Mouse (Mus musculus): Measurements from ENCODE around the gene Plcl1.

Gene Plcl1

GRCm38 (mm10) chr1:55405272-55406022 is at the start of gene Plcl1:
Gene Plcl1, plus strand, starts transcription at chr1:55405921.
- peak; percentile 99 for DNase-seq (ENCODE audit: extremely low read depth, insufficient read length, low spot score)

GRCm38 (mm10) chr1:55362634-55363033 is 43.1 kb upstream of the Plcl1 start:
- no peak for DNase-seq (ENCODE audit: extremely low read depth, insufficient read length, low spot score)

DNA sequence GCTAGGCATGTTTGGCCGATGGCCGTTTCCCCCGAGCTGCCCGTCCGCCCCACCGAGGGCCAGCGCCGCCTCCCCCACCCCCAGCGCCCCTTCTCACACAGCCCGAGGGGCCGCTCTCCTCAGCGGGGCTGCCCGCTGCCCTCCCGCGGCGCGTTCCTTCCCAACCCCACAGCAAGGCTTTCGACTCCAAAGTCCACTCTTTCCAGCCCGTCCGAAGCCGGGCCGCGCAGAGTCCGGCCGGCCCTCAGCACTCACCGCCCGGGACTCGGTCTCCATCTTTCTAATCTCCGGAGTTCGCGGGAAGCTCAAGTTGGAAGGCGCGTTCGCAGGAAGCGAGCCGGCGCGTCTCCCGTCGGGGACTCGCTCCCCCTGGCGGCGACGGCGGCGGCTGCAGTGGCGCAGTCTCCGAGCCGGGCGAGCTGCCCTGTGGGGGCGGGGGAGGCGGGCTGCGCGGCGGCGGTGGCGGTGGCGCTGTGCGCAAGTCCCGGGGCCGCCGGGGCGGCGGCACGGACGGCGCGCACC is 42.6 kb upstream of the Plcl1 start, which contains the start of gene Boll:
Gene Boll, minus strand, starts transcription at position 426 of the 522 bp plus-strand sequence.
- no peak for DNase-seq (ENCODE audit: extremely low read depth, insufficient read length, low spot score)

DNA sequence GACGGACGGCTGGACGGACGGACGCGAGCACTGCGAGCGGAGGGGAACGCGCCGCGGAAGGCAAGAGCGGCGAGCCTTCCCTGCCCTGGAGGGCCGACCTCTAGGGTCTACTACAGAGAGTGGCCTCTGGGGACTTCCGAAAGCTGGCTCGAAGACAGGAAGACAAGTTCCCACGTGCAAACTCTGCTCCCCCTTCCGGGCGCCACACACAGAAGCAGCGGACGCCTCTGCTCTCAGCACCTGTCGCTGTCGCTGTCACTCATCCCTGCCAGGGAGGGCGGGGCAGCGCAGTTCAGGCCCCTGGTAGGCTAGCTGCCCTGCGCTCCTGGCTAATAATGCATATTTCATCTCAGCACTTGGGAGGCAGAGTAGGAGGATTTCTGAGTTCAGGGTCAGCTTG is 42.1 kb upstream of the Plcl1 start:
- no peak for DNase-seq (ENCODE audit: extremely low read depth, insufficient read length, low spot score)

DNA sequence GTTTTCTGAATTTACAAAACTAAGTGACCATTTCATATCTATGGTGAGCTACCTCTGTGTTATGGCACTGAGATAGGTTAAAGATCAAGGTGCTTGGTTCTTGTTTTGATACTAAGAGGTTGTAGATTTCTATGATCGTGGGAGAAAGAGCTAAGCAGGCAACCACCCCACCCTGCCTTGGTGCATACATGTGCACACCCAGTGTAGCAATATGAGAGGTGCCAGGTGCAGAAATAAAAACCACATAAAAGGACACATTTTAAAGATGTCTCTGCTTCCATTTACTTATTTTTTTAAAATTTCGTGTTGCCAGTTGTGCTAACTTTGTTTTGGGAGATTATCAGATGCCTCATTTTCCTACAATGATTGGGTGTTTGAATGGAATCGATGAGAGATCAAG is 33.1 kb upstream of the Plcl1 start:
- no peak for DNase-seq (ENCODE audit: extremely low read depth, insufficient read length, low spot score)

- no peak for DNase-seq (ENCODE audit: extremely low read depth, insufficient read length, low spot score)
These were observed 25.2 kb upstream of the Plcl1 start for GRCm38 (mm10) chr1:55380527-55380926.

GRCm38 (mm10) chr1:55383114-55383773 is 22.5 kb upstream of the Plcl1 start:
- peak; percentile 45 for DNase-seq (ENCODE audit: extremely low read depth, insufficient read length, low spot score)

GRCm38 (mm10) chr1:55399891-55400290 is 5.8 kb upstream of the Plcl1 start:
- no peak for DNase-seq (ENCODE audit: extremely low read depth, insufficient read length, low spot score)

DNA sequence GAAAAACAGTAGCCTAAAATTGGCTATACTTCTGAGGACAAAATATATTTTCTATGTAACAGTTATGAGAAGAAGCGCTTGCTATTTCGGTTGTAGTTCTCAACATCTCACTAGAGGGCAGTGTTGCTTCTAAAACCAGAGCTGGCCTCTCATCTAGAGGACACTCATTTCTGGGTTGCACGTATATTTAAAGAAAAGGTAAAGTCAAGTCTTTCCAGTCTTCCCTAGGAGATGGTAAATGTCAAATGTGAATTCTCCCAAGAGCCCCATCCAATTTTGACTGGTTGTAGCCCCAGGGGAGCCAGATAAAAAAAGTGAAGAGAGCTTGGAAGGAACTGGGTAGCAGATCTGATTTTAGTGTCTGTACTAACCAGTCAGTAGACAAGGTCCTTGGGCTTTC is 1.3 kb upstream of the Plcl1 start:
- DNase-seq (ENCODE audit: extremely low read depth, insufficient read length, low spot score) = peak; percentile 45

DNA sequence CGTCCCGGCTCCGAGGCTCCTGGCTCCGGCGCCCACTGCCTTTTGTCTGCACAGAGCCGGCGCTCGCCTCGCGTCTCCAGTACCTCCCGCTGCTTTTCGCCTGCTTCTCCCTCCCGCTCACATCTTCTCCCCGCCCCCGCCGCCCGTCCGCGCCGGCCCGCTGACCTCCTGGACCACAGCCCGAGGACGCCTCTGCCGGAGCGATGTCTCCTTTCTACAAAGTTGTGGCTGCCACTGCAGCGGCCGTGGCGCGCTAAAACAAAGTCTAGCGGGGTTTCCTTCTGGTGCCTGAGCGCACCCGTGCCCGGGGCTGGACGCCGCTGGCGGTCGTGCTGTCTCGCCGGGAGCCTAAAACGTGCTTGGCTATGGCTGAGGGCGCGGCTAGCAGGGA is 297 bp downstream of the Plcl1 start:
- DNase-seq (ENCODE audit: extremely low read depth, insufficient read length, low spot score) = no peak

GRCm38 (mm10) chr1:55406531-55407375 is 1.0 kb downstream of the Plcl1 start:
- peak; percentile 69 for DNase-seq (ENCODE audit: extremely low read depth, insufficient read length, low spot score)

DNA sequence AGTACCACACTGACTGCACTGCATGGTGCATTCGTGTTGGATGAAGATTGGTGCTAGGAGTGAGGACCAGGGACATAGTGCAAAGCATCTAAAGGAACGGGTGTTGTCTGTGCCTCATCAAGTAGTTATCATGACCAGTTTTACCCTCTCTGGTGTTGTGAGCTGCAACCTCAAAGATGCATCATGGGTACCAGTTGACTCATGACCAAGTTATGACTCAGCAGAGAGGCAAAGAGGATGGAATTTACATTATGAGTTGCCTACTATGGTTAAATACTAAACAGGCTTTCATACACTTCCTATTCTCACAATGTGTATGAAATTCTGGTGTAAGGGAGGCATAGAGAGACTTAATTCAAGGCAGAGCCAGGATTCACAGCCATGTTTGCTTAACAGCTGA is 4.9 kb downstream of the Plcl1 start:
- DNase-seq (ENCODE audit: extremely low read depth, insufficient read length, low spot score) = peak; percentile 47

GRCm38 (mm10) chr1:55411079-55411478 is 5.4 kb downstream of the Plcl1 start:
- DNase-seq (ENCODE audit: extremely low read depth, insufficient read length, low spot score) = no peak

GRCm38 (mm10) chr1:55412569-55412968 is 6.8 kb downstream of the Plcl1 start:
- no peak for DNase-seq (ENCODE audit: extremely low read depth, insufficient read length, low spot score)

DNA sequence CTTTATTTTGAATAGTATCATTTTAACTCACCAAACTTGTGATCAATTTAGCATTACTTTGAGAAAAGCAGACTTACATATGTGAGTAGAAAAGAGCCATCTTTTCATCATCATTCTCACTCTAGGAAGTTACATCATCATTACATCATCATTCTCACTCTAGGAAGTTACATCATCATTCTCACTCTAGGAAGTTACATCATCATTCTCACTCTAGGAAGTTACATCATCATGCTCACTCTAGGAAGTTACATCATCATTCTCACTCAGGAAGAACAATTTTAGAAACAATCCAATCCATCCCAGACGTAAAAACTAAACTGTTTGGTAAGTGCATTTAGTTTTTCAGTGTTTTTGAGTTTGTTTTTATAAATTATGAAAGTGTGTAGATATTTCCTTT is 7.8 kb downstream of the Plcl1 start:
- DNase-seq (ENCODE audit: extremely low read depth, insufficient read length, low spot score) = no peak

DNA sequence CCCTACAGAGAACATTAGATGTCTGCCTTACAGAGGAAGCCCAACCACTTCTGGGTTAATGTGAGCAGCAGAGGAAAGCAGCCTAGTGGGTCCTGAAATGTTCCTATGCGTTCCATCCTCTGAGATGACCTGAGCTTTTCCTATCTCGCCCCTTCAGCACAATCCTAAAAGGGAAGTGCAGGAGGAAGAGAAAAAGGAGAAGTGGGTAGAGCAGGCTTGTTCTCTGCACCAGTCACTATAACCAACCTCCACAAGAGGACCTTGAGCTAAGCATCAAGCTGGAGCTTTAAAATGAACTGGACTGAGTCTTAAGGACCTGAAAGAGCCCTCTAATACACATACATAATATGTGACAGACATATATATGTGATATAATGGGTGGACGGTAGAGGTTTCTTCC is 13.2 kb downstream of the Plcl1 start:
- DNase-seq (ENCODE audit: extremely low read depth, insufficient read length, low spot score) = no peak

- DNase-seq (ENCODE audit: extremely low read depth, insufficient read length, low spot score) = peak; percentile 33
These were observed 21.9 kb downstream of the Plcl1 start for GRCm38 (mm10) chr1:55427607-55428006.

DNA sequence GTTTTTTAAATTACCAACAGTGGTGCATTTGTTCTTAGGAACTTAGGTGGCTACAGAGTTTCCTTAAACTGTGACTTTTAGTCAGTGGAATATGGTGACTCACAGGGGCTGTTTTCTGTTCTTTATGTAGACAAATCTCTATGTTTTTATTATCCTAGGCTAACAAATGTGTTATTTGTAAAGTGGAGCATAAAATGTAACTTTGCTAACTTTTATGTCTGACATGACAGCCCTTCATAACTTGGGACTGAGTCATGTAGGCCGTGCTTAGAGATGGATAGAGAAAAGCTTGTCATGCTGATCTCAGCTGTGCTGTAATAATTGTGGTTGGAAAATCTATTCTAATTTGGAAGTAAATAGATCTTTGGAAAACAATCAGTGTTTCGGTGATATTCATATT is 23.3 kb downstream of the Plcl1 start:
- no peak for DNase-seq (ENCODE audit: extremely low read depth, insufficient read length, low spot score)

DNA sequence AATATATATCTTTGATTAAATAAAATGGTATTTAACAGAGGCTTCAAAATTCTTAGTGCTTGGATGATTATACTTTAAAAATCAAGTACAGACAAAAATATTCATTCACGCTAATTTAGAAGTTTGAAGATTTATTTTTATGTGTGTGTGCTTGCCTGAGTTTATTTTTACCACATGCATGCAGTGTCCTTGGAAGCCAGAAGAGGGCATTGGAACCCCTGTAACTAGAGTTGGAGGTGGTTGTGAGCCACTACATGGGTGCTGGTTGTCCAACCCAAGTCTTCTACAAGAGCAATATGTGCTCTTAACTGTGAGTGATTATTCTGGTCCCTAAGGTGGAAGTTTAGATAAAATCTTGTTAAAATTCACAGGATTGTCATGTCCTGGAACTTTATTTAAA is 24.0 kb downstream of the Plcl1 start:
- DNase-seq (ENCODE audit: extremely low read depth, insufficient read length, low spot score) = no peak

DNA sequence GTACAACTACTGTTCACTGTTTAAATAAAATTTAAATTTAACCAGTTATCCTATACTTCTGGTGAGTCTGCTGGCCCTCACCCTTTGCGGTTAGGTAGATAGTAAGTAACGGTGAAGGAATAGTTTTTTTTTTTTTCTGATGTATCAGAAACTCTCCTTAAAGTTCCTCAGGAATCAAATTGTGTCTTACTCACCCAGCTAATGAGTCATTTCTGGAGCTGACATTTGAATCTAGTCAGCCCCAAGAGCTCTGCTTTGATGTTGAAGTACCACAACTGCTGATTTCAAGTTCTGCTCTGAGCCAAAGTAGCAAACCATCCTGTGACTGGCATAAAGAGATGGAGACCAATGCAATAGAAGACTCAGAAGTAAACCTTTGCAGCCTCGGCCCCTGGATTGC is 24.9 kb downstream of the Plcl1 start:
- no peak for DNase-seq (ENCODE audit: extremely low read depth, insufficient read length, low spot score)

GRCm38 (mm10) chr1:55436589-55436988 is 30.9 kb downstream of the Plcl1 start:
- DNase-seq (ENCODE audit: extremely low read depth, insufficient read length, low spot score) = no peak

Measured in 3134 (cell line).